Mouse (Mus musculus) heart, adult 10 weeks (tissue): ENCODE measurements around the gene Gramd1a. TPM values are rescaled to one million over a fixed set of nuclear protein-coding genes. Genes with fewer than 3 reads are reported as not detected.

Experiments
- polyA plus RNA-seq: library from polyadenylated mRNA; stranded (reverse); fragments of 350-450 nt; fragmentation: Illumina TruSeq; extraction: RNeasy Lipid Tissue Mini Kit (QIAGEN cat#74804); gene quantifications from one replicate; pipeline ENCODE4 v1.2.3, GENCODE M21; 2014; ENCODE audit warnings: low read depth, low replicate concordance

Gene Gramd1a
- polyA plus RNA-seq, result 43.0 TPM

GRCm38 (mm10) chr7:31155296-31156033 lies at the start of gene Gramd1a:
TSS of gene Gramd1a (minus strand) at chr7:31155896.

GRCm38 (mm10) chr7:31126851-31127724 lies 28.6 kb downstream of the Gramd1a start, which contains the start of gene Scn1b:
TSS of gene Scn1b (minus strand) at chr7:31127003.

GRCm38 (mm10) chr7:31115182-31115581 lies 40.5 kb downstream of the Gramd1a start, which contains the start of gene Hpn:
TSS of gene Hpn (minus strand) at chr7:31115290.

Other genes with a start within 250 kb of the Gramd1a start
- 0.18 TPM for gene Mag, start 241.0 kb downstream of the Gramd1a start, polyA plus RNA-seq
- 6.3 TPM for gene Hamp2, start 231.2 kb downstream of the Gramd1a start, polyA plus RNA-seq
- 44.7 TPM for gene Hamp, start 211.9 kb downstream of the Gramd1a start, polyA plus RNA-seq
- 166 TPM for gene Usf2, start 199.1 kb downstream of the Gramd1a start, polyA plus RNA-seq
- 3.3 TPM for gene Lsr, start 182.4 kb downstream of the Gramd1a start, polyA plus RNA-seq
- gene Fam187b, start 182.1 kb downstream of the Gramd1a start, polyA plus RNA-seq, result not detected
- 43.3 TPM for gene Fxyd5, start 113.4 kb downstream of the Gramd1a start, polyA plus RNA-seq
- 2.0 TPM for gene Fxyd7, start 104.4 kb downstream of the Gramd1a start, polyA plus RNA-seq
- gene Fxyd1, start 98.7 kb downstream of the Gramd1a start, polyA plus RNA-seq, result 1,227 TPM
- 5.1 TPM for gene Lgi4, start 96.6 kb downstream of the Gramd1a start, polyA plus RNA-seq
- gene Fxyd3, start 79.2 kb downstream of the Gramd1a start, polyA plus RNA-seq, result 4.2 TPM
- gene Hpn, start 40.6 kb downstream of the Gramd1a start, polyA plus RNA-seq, result 2.8 TPM
- gene Scn1b, start 28.9 kb downstream of the Gramd1a start, polyA plus RNA-seq, result 16.1 TPM
- not detected for gene Scgb2b2, start 134.6 kb upstream of the Gramd1a start, polyA plus RNA-seq
- gene Scgb1b2, start 135.9 kb upstream of the Gramd1a start, polyA plus RNA-seq, result not detected
- not detected for gene Scgb2b3, start 206.2 kb upstream of the Gramd1a start, polyA plus RNA-seq
- not detected for gene Scgb1b3, start 219.7 kb upstream of the Gramd1a start, polyA plus RNA-seq